Mouse (Mus musculus) cortical plate, adult 2 months (tissue): ENCODE measurements around the gene Dzip1.
A peak's percentile ranks its signal among the peaks of the same experiment; 100 is the strongest.

ENCODE experiments used
- CTCF ChIP-seq: fragments of 200-500 bp; IDR thresholded peaks from 2 replicates; pipeline ENCODE4 v1.5.1; 2011; ENCODE audit warnings: mild to moderate bottlenecking, control low read depth, low read length; ENCODE audit not compliant: insufficient read depth; ENCODE audit errors: extremely low read depth
- POLR2A ChIP-seq: fragments of 200-500 bp; IDR thresholded peaks from 2 replicates; pipeline ENCODE4 v1.6.1; 2011; ENCODE audit warnings: mild to moderate bottlenecking, low read length, control low read depth; ENCODE audit not compliant: insufficient read depth; ENCODE audit errors: extremely low read depth

DNA sequence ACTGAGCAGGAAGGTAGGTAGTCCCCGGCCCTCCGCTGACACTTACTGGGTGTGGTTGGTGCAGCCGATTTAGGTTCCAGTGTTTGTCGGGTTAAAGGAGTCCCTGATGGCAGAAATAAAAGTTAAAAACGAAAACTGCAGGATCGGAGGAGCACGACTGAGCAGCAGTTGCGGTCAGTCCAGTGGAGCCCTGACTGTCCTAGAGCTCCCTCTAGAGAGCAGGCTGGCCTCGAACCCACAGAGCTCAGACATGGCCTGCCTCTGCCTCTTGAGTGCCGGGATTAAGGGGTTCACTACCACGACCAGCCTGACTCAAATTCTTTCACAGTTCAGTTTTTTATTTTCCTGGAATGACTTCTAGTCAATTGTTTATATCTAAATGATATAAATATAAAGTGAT lies 25.3 kb downstream of the Dzip1 start:
- TF ChIP-seq CTCF = peak; percentile 39
- TF ChIP-seq POLR2A = no peak
